Mouse (Mus musculus): ENCODE measurements at regions not wholly inside any gene's neighbourhood (a gene's known extent, or its start where the extent isn't known, plus 50 kb on each side); places are given as distances from the start of the nearest gene placed in this dataset.

GRCm38 (mm10) chr3:38131176-38131886 lies 353.3 kb downstream of the Ankrd50 start:
- DNase-seq (ENCODE audit: extremely low read depth, low read depth), result no peak

GRCm38 (mm10) chr3:38130088-38130487 lies 354.6 kb downstream of the Ankrd50 start:
- DNase-seq (ENCODE audit: extremely low read depth, low read depth), result no peak

GRCm38 (mm10) chr3:38129167-38129500 lies 355.5 kb downstream of the Ankrd50 start:
- DNase-seq (ENCODE audit: extremely low read depth, low read depth), result no peak

GRCm38 (mm10) chr3:38128486-38129166 lies 356.0 kb downstream of the Ankrd50 start:
- no peak for DNase-seq (ENCODE audit: extremely low read depth, low read depth)

- no peak for DNase-seq (ENCODE audit: extremely low read depth, low read depth)
These were observed 368.4 kb downstream of the Ankrd50 start for GRCm38 (mm10) chr3:38116071-38116787.

GRCm38 (mm10) chr3:38112568-38112967 lies 372.1 kb downstream of the Ankrd50 start:
- no peak for DNase-seq (ENCODE audit: extremely low read depth, low read depth)

- no peak for DNase-seq (ENCODE audit: extremely low read depth, low read depth)
These were observed 379.4 kb downstream of the Ankrd50 start for GRCm38 (mm10) chr3:38105022-38105857.

GRCm38 (mm10) chr3:38104418-38104817 lies 380.1 kb upstream of the Gm5148 start:
- no peak for DNase-seq (ENCODE audit: extremely low read depth, low read depth)

GRCm38 (mm10) chr3:38102985-38103384 lies 378.7 kb upstream of the Gm5148 start:
- DNase-seq (ENCODE audit: extremely low read depth, low read depth), result no peak

- no peak for DNase-seq (ENCODE audit: extremely low read depth, low read depth)
These were observed 377.9 kb upstream of the Gm5148 start for GRCm38 (mm10) chr3:38102181-38102580.

- peak; percentile 53 for DNase-seq (ENCODE audit: extremely low read depth, low read depth)
These were observed 370.2 kb upstream of the Gm5148 start for GRCm38 (mm10) chr3:38094370-38094979.

GRCm38 (mm10) chr3:38084548-38084947 lies 360.3 kb upstream of the Gm5148 start:
- no peak for DNase-seq (ENCODE audit: extremely low read depth, low read depth)

GRCm38 (mm10) chr3:38082386-38082785 lies 358.1 kb upstream of the Gm5148 start:
- DNase-seq (ENCODE audit: extremely low read depth, low read depth), result no peak

- no peak for DNase-seq (ENCODE audit: extremely low read depth, low read depth)
These were observed 352.5 kb upstream of the Gm5148 start for GRCm38 (mm10) chr3:38076835-38077234.

- DNase-seq (ENCODE audit: extremely low read depth, low read depth), result no peak
These were observed 349.7 kb upstream of the Gm5148 start for GRCm38 (mm10) chr3:38073946-38074345.

- DNase-seq (ENCODE audit: extremely low read depth, low read depth), result no peak
These were observed 331.3 kb upstream of the Gm5148 start for GRCm38 (mm10) chr3:38055627-38056026.

GRCm38 (mm10) chr3:38052941-38053340 lies 328.7 kb upstream of the Gm5148 start:
- no peak for DNase-seq (ENCODE audit: extremely low read depth, low read depth)

- DNase-seq (ENCODE audit: extremely low read depth, low read depth), result no peak
These were observed 327.5 kb upstream of the Gm5148 start for GRCm38 (mm10) chr3:38051748-38052147.

GRCm38 (mm10) chr3:38050856-38051255 lies 326.6 kb upstream of the Gm5148 start:
- DNase-seq (ENCODE audit: extremely low read depth, low read depth), result no peak

GRCm38 (mm10) chr3:38050366-38050765 lies 326.1 kb upstream of the Gm5148 start:
- DNase-seq (ENCODE audit: extremely low read depth, low read depth), result no peak

- no peak for DNase-seq (ENCODE audit: extremely low read depth, low read depth)
These were observed 325.0 kb upstream of the Gm5148 start for GRCm38 (mm10) chr3:38049290-38049689.
